Mouse (Mus musculus): Measurements from ENCODE around the gene Cog4. TPM values are rescaled to one million over a fixed set of nuclear protein-coding genes. Genes with fewer than 3 reads are reported as not detected.

The Cog4 gene
- total and polyA plus RNA-seq, 3 experiments = 24.9 to 35.2 (median 27.5) TPM

DNA sequence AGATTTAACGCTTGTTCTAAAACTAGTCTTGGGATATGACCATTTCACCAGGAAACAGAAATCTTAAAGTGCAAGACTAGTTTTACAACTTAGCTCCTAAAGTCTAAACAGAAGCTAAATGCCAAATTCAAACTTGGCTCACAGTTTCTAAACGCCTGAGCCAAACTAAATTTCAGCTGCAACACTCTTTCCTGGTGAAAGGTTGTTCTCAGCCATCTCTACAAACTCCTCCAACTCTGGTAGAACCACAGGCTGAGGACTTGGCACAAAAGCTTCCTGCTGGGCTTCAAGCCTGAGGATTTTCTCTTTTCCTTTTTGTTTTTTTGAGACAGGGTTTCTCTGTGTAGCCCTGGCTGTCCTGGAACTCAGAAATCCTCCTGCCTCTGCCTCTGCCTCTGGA lies 26.1 kb upstream of the Cog4 start:
- Histone ChIP-seq H3K27me3 (replicated peaks) (no peaks in the 10 kb centered on the region), H3K4me1 (ENCODE audit: control insufficient read depth in 1 of 2, insufficient read depth in 2 of 2) (peaks cover 4 to 27% of the 10 kb centered on the region in 2 experiments; a peak in 3 of 4 replicates), H3K79me2 (replicated peaks; ENCODE audit: control insufficient read depth, extremely low read depth, insufficient read depth, poor library complexity, severe bottlenecking) (peaks cover 40% of the 10 kb centered on the region), H3K9ac (ENCODE audit: insufficient read depth, low read depth) (no peak overlapping the region), H3K4me3 (replicated peaks in 1 of 3; ENCODE audit: low read depth in 2 of 3, low read length in 2 of 3, poor library complexity in 1 of 3) (no peak overlapping the region), H3K9me3 (replicated peaks; ENCODE audit: low read length) (no peaks in the 10 kb centered on the region), H3K36me3 (replicated peaks in 1 of 2; ENCODE audit: control insufficient read depth in 1 of 2, insufficient read depth in 1 of 2, low read length in 1 of 2) (peaks cover 86 to 100% of the 10 kb centered on the region in 2 experiments), H3K27ac (ENCODE audit: insufficient read depth, low read depth) (no peak overlapping the region), H3K4me2 (ENCODE audit: insufficient read depth, low read depth, poor library complexity, severe bottlenecking) (no peak overlapping the region)
- in situ Hi-C loops (cut with MboI; ENCODE audit: low pct_ligation_motif_present, low pct_unique_long_range_greater_than_20kb, low sequenced_read_pairs) (no loop called here), dilution Hi-C loops (cut with MboI; ENCODE audit: extremely low pct_ligation_motif_present, extremely low pct_unique_long_range_greater_than_20kb, low sequenced_read_pairs) (no loop called here)
- DNase-seq (ENCODE audit: extremely low read depth) = no peak
- TF ChIP-seq BHLHE40 (IDR thresholded peaks at IDR 0.05; ENCODE audit: low read depth, low read length) (no peak), ZC3H11A (IDR thresholded peaks at IDR 0.05; ENCODE audit: low read depth, low read length) (no peak), SIN3A (IDR thresholded peaks at IDR 0.05; ENCODE audit: low read length) (no peak), E2F4 (IDR thresholded peaks at IDR 0.05; ENCODE audit: insufficient replicate concordance, low read depth, low read length) (no peak), GABPA (IDR thresholded peaks at IDR 0.05; ENCODE audit: insufficient replicate concordance, low read depth, low read length) (no peak), ELF1 (IDR thresholded peaks at IDR 0.05; ENCODE audit: low read depth, low read length) (no peak), RAD21 (IDR thresholded peaks at IDR 0.05; ENCODE audit: low read depth, low read length) (no peak), USF2 (conservative IDR thresholded peaks at IDR 0.05; ENCODE audit: low read depth, low read length) (no peak), ZNF384 (IDR thresholded peaks at IDR 0.05; ENCODE audit: low read depth, low read length) (no peak), CTCF (conservative IDR thresholded peaks at IDR 0.05 in 1 of 2, IDR thresholded peaks at IDR 0.05 in 1 of 2; ENCODE audit: low read depth in 2 of 2, low read length in 2 of 2) (no peak)

DNA sequence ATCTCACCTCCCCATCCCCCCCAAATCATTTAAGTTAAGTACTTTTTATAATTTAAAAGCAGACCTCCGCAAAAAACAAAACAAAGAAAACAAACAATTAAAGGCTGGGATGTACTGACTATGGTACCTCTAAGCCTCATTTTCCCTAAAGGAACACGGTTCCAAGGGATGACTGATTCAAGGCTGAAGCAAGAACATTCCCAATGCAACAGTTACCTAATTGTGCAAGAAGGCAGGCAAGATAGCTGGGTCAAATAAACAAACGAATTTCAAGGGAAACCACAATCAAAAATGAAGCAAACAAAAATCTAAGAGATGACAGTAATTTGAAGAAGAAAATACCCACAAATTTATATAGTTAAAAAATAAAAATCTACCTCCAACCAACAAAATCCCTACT lies 24.4 kb upstream of the Cog4 start:
- H3K79me2 ChIP-seq (replicated peaks; ENCODE audit: control insufficient read depth, extremely low read depth, insufficient read depth, poor library complexity, severe bottlenecking) = peaks cover 49% of the 10 kb centered on the region
- no peaks in the 10 kb centered on the region for H3K9me3 ChIP-seq (replicated peaks; ENCODE audit: low read length)
- H3K36me3 ChIP-seq (replicated peaks in 1 of 2; ENCODE audit: control insufficient read depth in 1 of 2, insufficient read depth in 1 of 2, low read length in 1 of 2) = peaks cover 86 to 100% of the 10 kb centered on the region in 2 experiments
- no peak overlapping the region for H3K27ac ChIP-seq (ENCODE audit: insufficient read depth, low read depth)
- no peak overlapping the region for H3K4me3 ChIP-seq (replicated peaks in 1 of 3; ENCODE audit: low read depth in 2 of 3, low read length in 2 of 3, poor library complexity in 1 of 3)
- dilution Hi-C loops (cut with MboI; ENCODE audit: extremely low pct_ligation_motif_present, extremely low pct_unique_long_range_greater_than_20kb, low sequenced_read_pairs) (no loop called here), in situ Hi-C loops (cut with MboI; ENCODE audit: low pct_ligation_motif_present, low pct_unique_long_range_greater_than_20kb, low sequenced_read_pairs) (no loop called here)
- no peak overlapping the region for H3K4me2 ChIP-seq (ENCODE audit: insufficient read depth, low read depth, poor library complexity, severe bottlenecking)
- H3K4me1 ChIP-seq (ENCODE audit: control insufficient read depth in 1 of 2, insufficient read depth in 2 of 2) = peaks cover 0 to 13% of the 10 kb centered on the region in 2 experiments; a peak in 1 of 4 replicates
- no peak for DNase-seq (ENCODE audit: extremely low read depth)
- TF ChIP-seq E2F4 (IDR thresholded peaks at IDR 0.05; ENCODE audit: insufficient replicate concordance, low read depth, low read length) (no peak), MAZ (IDR thresholded peaks at IDR 0.05; ENCODE audit: low read depth, low read length) (no peak), NRF1 (IDR thresholded peaks at IDR 0.05; ENCODE audit: low read depth, low read length) (no peak), PAX5 (IDR thresholded peaks at IDR 0.05; ENCODE audit: low read length) (no peak), GABPA (IDR thresholded peaks at IDR 0.05; ENCODE audit: insufficient replicate concordance, low read depth, low read length) (no peak), TCF12 (IDR thresholded peaks at IDR 0.05; ENCODE audit: low read depth, low read length) (no peak), ZMIZ1 (IDR thresholded peaks at IDR 0.05; ENCODE audit: low read depth, low read length) (no peak), ZC3H11A (IDR thresholded peaks at IDR 0.05; ENCODE audit: low read depth, low read length) (no peak), POLR2AphosphoS2 (IDR thresholded peaks at IDR 0.05; ENCODE audit: low read depth, low read length) (no peak), ZNF384 (IDR thresholded peaks at IDR 0.05; ENCODE audit: low read depth, low read length) (no peak), CTCF (conservative IDR thresholded peaks at IDR 0.05 in 1 of 2, IDR thresholded peaks at IDR 0.05 in 1 of 2; ENCODE audit: low read depth in 2 of 2, low read length in 2 of 2) (no peak), BHLHE40 (IDR thresholded peaks at IDR 0.05; ENCODE audit: low read depth, low read length) (no peak), UBTF (IDR thresholded peaks at IDR 0.05; ENCODE audit: low read depth, low read length) (no peak)
- H3K27me3 ChIP-seq (replicated peaks) = no peaks in the 10 kb centered on the region
- H3K9ac ChIP-seq (ENCODE audit: insufficient read depth, low read depth) = no peak overlapping the region
